Mouse (Mus musculus): ENCODE results near the gene Hunk. TPM values are rescaled to one million over a fixed set of nuclear protein-coding genes. Genes with fewer than 3 reads are reported as not detected.
A peak's percentile ranks its signal among the peaks of the same experiment; 100 is the strongest.

Hunk gene
- polyA plus RNA-seq, 1 experiment, result 0.40 TPM

DNA sequence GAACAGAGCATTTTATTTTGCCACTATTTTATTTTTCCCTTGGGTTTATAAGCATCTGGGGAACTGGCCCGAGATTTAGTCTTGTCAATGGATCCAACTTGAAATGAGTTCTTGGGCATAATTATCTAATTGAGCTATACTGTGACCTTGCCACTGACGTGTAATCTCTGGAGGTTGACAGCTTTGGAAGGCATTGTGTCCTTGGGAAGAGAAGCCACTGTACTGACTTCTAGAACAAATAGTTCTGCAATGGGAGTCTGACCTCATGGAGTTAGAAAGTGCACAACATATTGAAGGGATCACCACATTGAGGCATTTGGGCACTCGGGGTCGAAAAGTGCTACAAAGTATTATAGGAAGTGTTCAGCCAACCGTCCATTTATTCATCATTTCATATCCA, 79.3 kb downstream of the Hunk start:
- TF ChIP-seq POLR2A (IDR thresholded peaks at IDR 0.05; ENCODE audit: low read depth, low read length) (no peak), CTCF (IDR thresholded peaks at IDR 0.05; ENCODE audit: extremely low read depth, insufficient read depth, insufficient read length, insufficient replicate concordance) (no peak)
- WGBS, result 86% methylated on average over 5 of the region's 5 CpGs
- H3K4me3 ChIP-seq (ENCODE audit: extremely low read depth, insufficient read depth, insufficient read length), result no peak overlapping the region
- no peak for DNase-seq (ENCODE audit: low read depth in 1 of 2, low spot score in 2 of 2)
- H3K4me1 ChIP-seq (ENCODE audit: control insufficient read depth, insufficient read depth, insufficient read length), result no peaks in the 10 kb centered on the region
- H3K27ac ChIP-seq (ENCODE audit: insufficient read depth, low read length), result no peak overlapping the region
- H3K27me3 ChIP-seq (ENCODE audit: control insufficient read depth, insufficient read depth, low read length), result no peaks in the 10 kb centered on the region
- no peaks in the 10 kb centered on the region for H3K36me3 ChIP-seq (ENCODE audit: control insufficient read depth, insufficient read depth, low read length)

DNA sequence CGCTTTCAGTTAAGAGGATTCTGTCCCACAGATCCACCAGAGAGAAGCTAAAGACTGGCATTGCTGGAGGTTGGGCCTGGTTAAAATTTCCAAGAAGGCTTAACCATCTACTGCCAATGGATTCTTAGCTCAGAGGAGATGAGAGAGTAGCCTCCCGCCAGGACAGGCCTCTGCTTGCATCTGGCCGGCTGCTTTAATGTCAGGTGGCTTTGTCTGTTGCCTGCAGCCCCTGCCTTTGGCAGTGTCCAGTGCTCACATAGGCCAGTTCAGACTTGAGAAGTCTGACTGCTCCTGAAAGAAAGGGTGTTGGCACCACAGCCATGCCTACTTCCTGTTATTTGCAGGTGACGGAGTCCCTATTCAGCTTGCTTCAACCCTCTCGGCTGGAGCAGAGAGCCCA, 82.5 kb downstream of the Hunk start:
- no peaks in the 10 kb centered on the region for H3K27me3 ChIP-seq (ENCODE audit: control insufficient read depth, insufficient read depth, low read length)
- TF ChIP-seq CTCF (IDR thresholded peaks at IDR 0.05; ENCODE audit: extremely low read depth, insufficient read depth, insufficient read length, insufficient replicate concordance), result no peak
- TF ChIP-seq POLR2A (IDR thresholded peaks at IDR 0.05; ENCODE audit: low read depth, low read length), result no peak
- no peaks in the 10 kb centered on the region for H3K4me1 ChIP-seq (ENCODE audit: control insufficient read depth, insufficient read depth, insufficient read length)
- H3K36me3 ChIP-seq (ENCODE audit: control insufficient read depth, insufficient read depth, low read length), result no peaks in the 10 kb centered on the region
- H3K4me3 ChIP-seq (ENCODE audit: extremely low read depth, insufficient read depth, insufficient read length), result no peak overlapping the region
- no peak for DNase-seq (ENCODE audit: low read depth in 1 of 2, low spot score in 2 of 2)
- H3K27ac ChIP-seq (ENCODE audit: insufficient read depth, low read length), result no peak overlapping the region
- WGBS, result 70% methylated on average over 5 of the region's 5 CpGs

DNA sequence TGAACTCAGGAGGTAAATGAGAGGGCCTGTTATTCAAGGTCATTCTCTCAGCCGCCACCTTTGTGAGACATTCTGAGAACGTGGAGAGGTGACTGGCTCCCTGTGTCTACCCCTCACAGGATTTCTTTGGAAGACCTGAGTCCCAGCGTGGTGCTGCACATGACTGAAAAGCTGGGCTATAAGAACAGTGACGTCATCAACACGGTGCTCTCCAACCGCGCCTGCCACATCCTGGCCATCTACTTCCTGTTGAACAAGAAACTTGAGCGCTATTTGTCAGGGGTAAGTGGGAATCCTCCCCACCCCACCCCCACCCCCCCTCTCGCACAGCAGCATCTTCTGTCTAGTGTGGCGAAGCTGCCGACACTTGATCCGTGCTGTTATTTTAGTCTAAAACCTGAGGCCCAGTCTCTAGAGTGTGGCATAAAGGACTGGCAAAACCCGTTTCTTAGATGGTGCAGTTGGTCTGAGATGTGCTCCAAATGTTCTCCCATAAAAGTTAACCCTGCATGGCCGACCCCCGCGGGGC, 90.0 kb downstream of the Hunk start:
- Histone ChIP-seq H3K4me3 (ENCODE audit: extremely low read depth, insufficient read depth, insufficient read length) (no peak overlapping the region), H3K36me3 (ENCODE audit: control insufficient read depth, insufficient read depth, low read length) (no peaks in the 10 kb centered on the region), H3K27me3 (ENCODE audit: control insufficient read depth, insufficient read depth, low read length) (no peaks in the 10 kb centered on the region), H3K27ac (ENCODE audit: insufficient read depth, low read length) (no peak overlapping the region), H3K4me1 (ENCODE audit: control insufficient read depth, insufficient read depth, insufficient read length) (peaks cover 2% of the 10 kb centered on the region; the same call in 1 of the 2 replicates)
- DNase-seq (ENCODE audit: low read depth in 1 of 2, low spot score in 2 of 2), result peak in 1 of 2 experiments; percentile 43
- no peak for TF ChIP-seq POLR2A (IDR thresholded peaks at IDR 0.05; ENCODE audit: low read depth, low read length)
- no peak for TF ChIP-seq CTCF (IDR thresholded peaks at IDR 0.05; ENCODE audit: extremely low read depth, insufficient read depth, insufficient read length, insufficient replicate concordance)
- 46% methylated on average over 16 of the region's 16 CpGs for WGBS

DNA sequence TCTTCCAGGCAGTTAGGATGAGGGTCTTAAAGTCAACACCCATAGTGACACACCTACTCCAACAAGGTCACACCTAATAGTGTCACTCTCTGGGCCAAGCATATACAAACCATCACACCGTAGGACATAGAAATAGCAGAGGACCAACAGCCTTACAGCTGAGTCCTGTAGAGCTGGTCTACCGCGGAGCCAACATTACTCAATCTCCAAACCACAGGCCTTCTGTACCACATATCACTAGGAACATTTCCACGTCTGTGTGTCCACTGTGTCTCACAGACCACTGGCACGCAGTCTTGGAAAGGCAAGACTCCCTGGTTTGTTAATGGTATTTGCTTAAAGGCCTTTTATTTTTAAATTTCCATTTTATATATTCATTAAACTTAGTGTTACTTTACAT, 95.8 kb downstream of the Hunk start:
- Histone ChIP-seq H3K27ac (ENCODE audit: insufficient read depth, low read length) (no peak overlapping the region), H3K36me3 (ENCODE audit: control insufficient read depth, insufficient read depth, low read length) (no peaks in the 10 kb centered on the region), H3K27me3 (ENCODE audit: control insufficient read depth, insufficient read depth, low read length) (no peaks in the 10 kb centered on the region), H3K4me3 (ENCODE audit: extremely low read depth, insufficient read depth, insufficient read length) (no peak overlapping the region), H3K4me1 (ENCODE audit: control insufficient read depth, insufficient read depth, insufficient read length) (no peaks in the 10 kb centered on the region)
- WGBS, result 82% methylated on average over 5 of the region's 5 CpGs
- no peak for TF ChIP-seq POLR2A (IDR thresholded peaks at IDR 0.05; ENCODE audit: low read depth, low read length)
- TF ChIP-seq CTCF (IDR thresholded peaks at IDR 0.05; ENCODE audit: extremely low read depth, insufficient read depth, insufficient read length, insufficient replicate concordance), result no peak
- no peak for DNase-seq (ENCODE audit: low read depth in 1 of 2, low spot score in 2 of 2)

DNA sequence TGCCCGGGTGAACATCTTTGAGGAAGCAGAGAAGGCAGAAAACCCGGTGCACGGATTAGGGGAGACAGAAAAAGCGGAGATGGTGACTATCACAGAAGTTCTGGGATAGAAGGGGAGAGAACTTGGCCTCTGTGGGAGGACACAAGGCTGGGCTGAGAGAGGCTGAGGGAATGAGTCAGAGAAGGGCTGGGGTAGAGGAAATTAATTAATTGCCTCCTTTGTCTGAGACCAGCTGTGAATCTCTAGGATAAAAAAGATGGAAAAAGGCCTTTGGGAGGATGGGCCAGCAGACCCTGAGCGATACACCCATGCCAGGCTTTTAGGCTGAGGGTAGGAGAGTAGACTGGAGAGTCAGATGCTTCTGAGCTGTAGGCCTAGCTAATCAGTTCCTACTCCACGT, 97.5 kb downstream of the Hunk start:
- H3K27ac ChIP-seq (ENCODE audit: insufficient read depth, low read length), result no peak overlapping the region
- H3K4me1 ChIP-seq (ENCODE audit: control insufficient read depth, insufficient read depth, insufficient read length), result no peaks in the 10 kb centered on the region
- H3K4me3 ChIP-seq (ENCODE audit: extremely low read depth, insufficient read depth, insufficient read length), result no peak overlapping the region
- TF ChIP-seq POLR2A (IDR thresholded peaks at IDR 0.05; ENCODE audit: low read depth, low read length) (no peak), CTCF (IDR thresholded peaks at IDR 0.05; ENCODE audit: extremely low read depth, insufficient read depth, insufficient read length, insufficient replicate concordance) (no peak)
- no peak for DNase-seq (ENCODE audit: low read depth in 1 of 2, low spot score in 2 of 2)
- no peaks in the 10 kb centered on the region for H3K27me3 ChIP-seq (ENCODE audit: control insufficient read depth, insufficient read depth, low read length)
- no peaks in the 10 kb centered on the region for H3K36me3 ChIP-seq (ENCODE audit: control insufficient read depth, insufficient read depth, low read length)
- WGBS, result 92% methylated on average over 6 of the region's 6 CpGs

DNA sequence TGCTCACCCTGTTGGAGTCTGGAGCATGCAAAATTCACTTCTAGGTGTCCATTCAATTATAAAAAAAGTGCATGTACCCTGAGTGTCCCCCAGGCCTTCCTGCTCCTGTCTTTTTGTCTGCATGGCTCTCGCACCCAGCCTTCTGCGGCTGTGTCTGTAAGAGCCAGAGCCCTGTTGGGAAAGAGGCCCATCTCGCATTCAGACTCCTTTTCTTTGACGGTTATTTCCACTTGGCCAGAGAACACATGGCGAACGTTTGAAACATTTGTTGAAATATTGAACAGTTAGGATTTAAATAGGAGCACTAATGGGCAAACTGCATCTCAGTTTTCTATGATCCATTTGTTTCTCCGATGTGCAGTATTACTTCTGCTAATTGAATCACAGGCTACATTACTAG, 99.3 kb downstream of the Hunk start:
- H3K4me1 ChIP-seq (ENCODE audit: control insufficient read depth, insufficient read depth, insufficient read length), result no peaks in the 10 kb centered on the region
- H3K36me3 ChIP-seq (ENCODE audit: control insufficient read depth, insufficient read depth, low read length), result no peaks in the 10 kb centered on the region
- no peak overlapping the region for H3K4me3 ChIP-seq (ENCODE audit: extremely low read depth, insufficient read depth, insufficient read length)
- no peak overlapping the region for H3K27ac ChIP-seq (ENCODE audit: insufficient read depth, low read length)
- TF ChIP-seq POLR2A (IDR thresholded peaks at IDR 0.05; ENCODE audit: low read depth, low read length), result no peak
- TF ChIP-seq CTCF (IDR thresholded peaks at IDR 0.05; ENCODE audit: extremely low read depth, insufficient read depth, insufficient read length, insufficient replicate concordance), result no peak
- DNase-seq (ENCODE audit: low read depth in 1 of 2, low spot score in 2 of 2), result no peak
- WGBS, result 94% methylated on average over 7 of the region's 7 CpGs
- no peaks in the 10 kb centered on the region for H3K27me3 ChIP-seq (ENCODE audit: control insufficient read depth, insufficient read depth, low read length)

DNA sequence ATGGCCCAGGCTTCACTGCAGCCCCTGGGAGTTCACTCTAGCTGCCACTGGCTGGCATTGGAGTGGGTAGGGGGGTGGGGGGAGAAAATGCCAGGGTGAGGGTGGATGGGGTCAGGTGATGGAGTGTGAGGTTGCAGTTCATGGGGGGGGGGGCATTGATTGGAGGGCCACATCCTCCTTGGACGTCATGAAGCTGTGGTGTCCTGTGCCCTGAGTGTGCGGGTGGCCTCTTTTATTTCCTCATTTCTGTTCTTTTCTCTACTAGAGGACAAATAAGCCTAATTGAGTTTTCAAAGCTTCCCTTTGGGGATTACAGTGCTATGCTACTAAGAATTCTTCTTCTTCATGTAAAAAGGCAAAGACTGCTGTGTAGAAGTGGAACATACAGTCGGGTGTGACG, 99.8 kb downstream of the Hunk start:
- H3K36me3 ChIP-seq (ENCODE audit: control insufficient read depth, insufficient read depth, low read length), result no peaks in the 10 kb centered on the region
- H3K27ac ChIP-seq (ENCODE audit: insufficient read depth, low read length), result no peak overlapping the region
- H3K27me3 ChIP-seq (ENCODE audit: control insufficient read depth, insufficient read depth, low read length), result no peaks in the 10 kb centered on the region
- TF ChIP-seq POLR2A (IDR thresholded peaks at IDR 0.05; ENCODE audit: low read depth, low read length) (no peak), CTCF (IDR thresholded peaks at IDR 0.05; ENCODE audit: extremely low read depth, insufficient read depth, insufficient read length, insufficient replicate concordance) (no peak)
- 53% methylated on average over 4 of the region's 4 CpGs for WGBS
- H3K4me1 ChIP-seq (ENCODE audit: control insufficient read depth, insufficient read depth, insufficient read length), result no peaks in the 10 kb centered on the region
- no peak for DNase-seq (ENCODE audit: low read depth in 1 of 2, low spot score in 2 of 2)
- H3K4me3 ChIP-seq (ENCODE audit: extremely low read depth, insufficient read depth, insufficient read length), result no peak overlapping the region
